Mouse (Mus musculus) heart, embryonic 16.5 days (tissue): Measurements from ENCODE around the gene Fn1. TPM values are rescaled to one million over a fixed set of nuclear protein-coding genes. Genes with fewer than 3 reads are reported as not detected.

Experiments used
- ATAC-seq: fragments of 200-750 bp; cut with Nextera tagmentation; replicated peaks from 2 replicates; pipeline ENCODE4 v1.8.0; 2017; ENCODE audit warnings: moderate number of reproducible peaks; ENCODE audit not compliant: insufficient read depth, low FRiP score; ENCODE audit errors: extremely low read depth
- H3K27ac ChIP-seq: fragments of 300-500 bp; sonication (generic); 2 replicates; pipeline ENCODE4 v1.5.1; 2014; ENCODE audit warnings: mild to moderate bottlenecking, low read length, control low read depth, moderate library complexity
- H3K27me3 ChIP-seq: fragments of 300-500 bp; sonication (generic); 2 replicates; pipeline ENCODE4 v1.6.1; 2014; ENCODE audit warnings: low read length, mixed read lengths; ENCODE audit not compliant: control insufficient read depth, insufficient read depth
- H3K36me3 ChIP-seq: fragments of 300-500 bp; sonication (generic); 2 replicates; pipeline ENCODE4 v1.6.1; 2014; ENCODE audit not compliant: control insufficient read depth, insufficient read depth
- H3K4me1 ChIP-seq: fragments of 300-500 bp; sonication (generic); 2 replicates; pipeline ENCODE4 v1.6.1; 2014; ENCODE audit warnings: low read length, mixed read lengths; ENCODE audit not compliant: control insufficient read depth, insufficient read depth
- H3K4me2 ChIP-seq: fragments of 300-500 bp; sonication (generic); 2 replicates; pipeline ENCODE4 v1.6.1; 2014; ENCODE audit warnings: low read depth, mild to moderate bottlenecking, control low read depth, low read length
- H3K4me3 ChIP-seq: fragments of 300-500 bp; sonication (generic); 2 replicates; pipeline ENCODE4 v1.5.1; 2014; ENCODE audit warnings: mild to moderate bottlenecking, control low read depth, low read length
- H3K9ac ChIP-seq: fragments of 300-500 bp; sonication (generic); 2 replicates; pipeline ENCODE4 v1.6.1; 2014; ENCODE audit warnings: low read length, control low read depth
- H3K9me3 ChIP-seq: fragments of 300-500 bp; sonication (generic); replicated peaks from 2 replicates; pipeline ENCODE4 v1.6.1; 2016; ENCODE audit warnings: low read length; ENCODE audit not compliant: control insufficient read depth
- WGBS: fragments of 180-500 bp; shearing (Covaris S2); extraction: QIAGEN DNeasy Blood & Tissue Kit; methylation state at CpG from one replicate; pipeline ENCODE4 v1.1.7; 2014; 5-methylcytosine and 5-hydroxymethylcytosine counted together
- polyA plus RNA-seq: library from polyadenylated mRNA; unstranded; fragments of >200 nt; fragmentation: Nextera tagmentation; extraction: Ambion mirVana; gene quantifications from 2 replicates; pipeline ENCODE4 v1.2.1, GENCODE M21; 2015

Gene Fn1
- polyA plus RNA-seq, 1 experiment from 2014 or later, result 158 TPM

DNA sequence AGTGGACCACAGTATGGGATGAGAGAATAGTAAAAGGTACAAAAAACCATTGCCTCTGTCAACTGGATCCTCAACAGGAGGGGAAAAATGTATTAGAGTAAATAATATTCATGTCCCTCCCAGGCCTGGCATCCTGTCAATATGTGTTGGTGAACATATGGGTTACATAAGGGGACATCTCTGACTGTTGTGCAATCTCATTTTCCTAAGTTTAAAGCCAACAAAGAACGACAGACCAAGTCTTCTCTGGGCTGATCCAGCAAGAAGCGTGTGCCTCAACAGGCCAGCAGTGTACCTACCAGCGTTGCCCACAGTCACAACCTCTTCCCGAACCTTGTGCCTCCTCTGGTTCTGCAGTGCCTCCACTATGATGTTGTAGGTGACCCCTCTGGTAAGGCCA is 57.6 kb downstream of the Fn1 start:
- no peak for ATAC-seq
- 77% methylated on average over 4 of the region's 4 CpGs for WGBS
- H3K9ac ChIP-seq, result no peak overlapping the region
- H3K4me3 ChIP-seq, result no peak overlapping the region
- no peak overlapping the region for H3K4me2 ChIP-seq
- H3K9me3 ChIP-seq, result no peaks in the 10 kb centered on the region
- no peaks in the 10 kb centered on the region for H3K27me3 ChIP-seq
- H3K4me1 ChIP-seq, result no peaks in the 10 kb centered on the region
- no peak overlapping the region for H3K27ac ChIP-seq
- peaks cover 49% of the 10 kb centered on the region for H3K36me3 ChIP-seq

DNA sequence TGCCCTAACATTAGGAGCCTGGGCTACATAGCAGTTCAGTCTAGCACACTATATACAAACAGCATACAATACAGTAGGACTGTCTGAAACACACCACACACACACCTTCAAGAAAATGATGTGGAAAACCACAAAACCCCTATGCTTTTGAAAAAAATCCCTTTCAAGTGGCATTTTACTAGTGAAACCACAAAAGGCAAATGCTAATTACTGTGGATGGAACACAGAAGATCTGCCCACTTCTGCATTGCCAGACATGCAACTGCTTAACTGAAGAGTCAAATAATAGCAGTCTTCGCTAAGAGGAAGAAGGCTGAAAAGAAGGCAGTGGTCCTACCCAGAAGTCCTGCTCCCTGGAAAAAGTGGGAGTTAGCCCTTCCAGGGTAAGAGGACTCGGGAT is 58.7 kb downstream of the Fn1 start:
- H3K27me3 ChIP-seq, result no peaks in the 10 kb centered on the region
- peaks cover 56% of the 10 kb centered on the region for H3K36me3 ChIP-seq
- no peak overlapping the region for H3K4me2 ChIP-seq
- H3K9me3 ChIP-seq, result no peaks in the 10 kb centered on the region; the same call in 1 of the 2 replicates
- H3K9ac ChIP-seq, result no peak overlapping the region
- no peak overlapping the region for H3K4me3 ChIP-seq
- no peaks in the 10 kb centered on the region for H3K4me1 ChIP-seq
- H3K27ac ChIP-seq, result no peak overlapping the region
- 83% methylated on average over 2 of the region's 2 CpGs for WGBS
- ATAC-seq, result no peak

DNA sequence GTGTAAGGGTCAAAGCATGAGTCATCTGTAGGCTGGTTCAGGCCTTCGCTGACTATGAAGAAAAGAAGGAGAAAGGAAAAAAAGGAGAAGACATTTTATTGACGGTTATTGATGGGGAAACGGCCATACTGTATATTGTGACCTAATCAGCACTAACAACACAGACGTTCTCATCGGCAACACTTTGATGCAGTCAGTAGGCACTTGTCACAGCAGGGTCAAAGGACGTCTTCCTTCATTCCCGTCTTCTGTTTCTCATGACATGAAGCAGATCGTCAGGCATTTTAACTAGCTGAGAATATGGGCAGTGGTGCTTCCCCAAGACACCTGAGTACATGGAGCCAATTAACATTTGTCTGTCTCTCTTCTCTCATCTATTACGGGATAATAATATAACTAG is 59.8 kb downstream of the Fn1 start:
- 85% methylated on average over 9 of the region's 9 CpGs for WGBS
- Histone ChIP-seq H3K9ac (no peak overlapping the region), H3K27me3 (no peaks in the 10 kb centered on the region), H3K4me1 (no peaks in the 10 kb centered on the region), H3K27ac (no peak overlapping the region), H3K36me3 (peaks cover 55% of the 10 kb centered on the region), H3K4me2 (no peak overlapping the region), H3K9me3 (no peaks in the 10 kb centered on the region; the same call in 1 of the 2 replicates), H3K4me3 (no peak overlapping the region)
- ATAC-seq, result no peak

DNA sequence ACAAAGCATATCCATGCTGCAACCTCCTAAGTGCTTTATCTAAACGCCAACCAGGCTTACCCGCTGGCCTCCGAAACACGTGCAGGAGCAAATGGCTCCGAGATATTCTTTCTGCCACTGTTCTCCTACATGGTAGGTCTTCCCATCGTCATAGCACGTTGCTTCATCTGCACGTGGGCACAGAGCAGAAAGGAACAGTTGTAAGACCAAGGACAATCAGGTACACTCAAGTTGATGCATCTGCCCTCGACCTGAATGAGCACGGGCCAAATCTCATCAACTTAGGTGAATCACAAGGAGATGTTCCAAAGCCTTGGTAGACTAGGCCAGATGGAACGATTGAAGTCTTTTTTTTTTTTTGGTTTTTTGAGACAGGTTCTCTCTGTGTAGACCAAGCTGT is 63.0 kb downstream of the Fn1 start:
- Histone ChIP-seq H3K9me3 (no peaks in the 10 kb centered on the region; the same call in 1 of the 2 replicates), H3K4me1 (no peaks in the 10 kb centered on the region), H3K27me3 (no peaks in the 10 kb centered on the region), H3K4me3 (no peak overlapping the region), H3K36me3 (peaks cover 62% of the 10 kb centered on the region), H3K9ac (no peak overlapping the region), H3K4me2 (no peak overlapping the region), H3K27ac (no peak overlapping the region)
- 94% methylated on average over 11 of the region's 11 CpGs for WGBS
- no peak for ATAC-seq

DNA sequence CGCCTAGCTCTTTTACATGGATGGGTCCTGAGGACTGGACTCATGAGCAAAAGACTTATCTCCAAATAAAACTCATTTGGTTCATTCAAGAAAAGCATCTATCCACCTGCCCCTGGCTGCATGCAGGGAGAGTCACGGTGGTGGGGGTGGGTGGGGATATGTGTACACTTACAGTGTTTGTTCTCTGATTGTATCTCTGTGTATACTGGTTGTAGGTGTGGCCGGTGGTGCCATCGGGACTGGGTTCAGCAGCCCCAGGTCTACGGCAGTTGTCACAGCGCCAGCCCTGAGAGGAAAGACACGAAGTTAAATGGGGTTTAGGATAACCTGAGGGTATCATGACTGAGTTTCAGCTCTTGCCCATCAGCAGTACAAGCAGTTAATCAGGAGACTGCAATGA is 66.3 kb downstream of the Fn1 start:
- no peaks in the 10 kb centered on the region for H3K27me3 ChIP-seq
- ATAC-seq, result no peak
- H3K9me3 ChIP-seq, result no peaks in the 10 kb centered on the region; the same call in 1 of the 2 replicates
- no peak overlapping the region for H3K27ac ChIP-seq
- H3K4me2 ChIP-seq, result no peak overlapping the region
- no peak overlapping the region for H3K4me3 ChIP-seq
- peaks cover 45% of the 10 kb centered on the region for H3K36me3 ChIP-seq
- H3K9ac ChIP-seq, result no peak overlapping the region
- H3K4me1 ChIP-seq, result no peaks in the 10 kb centered on the region
- 89% methylated on average over 7 of the region's 7 CpGs for WGBS

DNA sequence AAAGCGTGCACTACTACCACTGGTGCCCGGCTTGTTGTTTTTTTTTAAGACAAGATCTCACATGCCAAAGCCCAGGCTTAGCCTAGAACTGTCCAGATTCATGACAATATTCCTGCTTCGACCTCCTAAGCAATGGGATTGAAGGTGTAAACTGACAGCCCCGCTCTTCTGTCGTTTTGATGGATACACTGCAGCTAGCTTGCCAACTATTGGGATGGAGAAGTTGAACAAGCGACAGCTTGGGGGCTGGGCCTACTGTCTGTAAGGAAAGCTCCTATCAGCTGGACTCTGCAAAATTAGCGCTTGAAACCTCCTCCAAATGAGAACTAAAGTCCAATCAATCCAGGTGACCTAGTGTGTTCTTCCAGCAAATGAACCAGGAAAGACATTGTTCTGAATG is 69.1 kb downstream of the Fn1 start:
- no peak overlapping the region for H3K9ac ChIP-seq
- no peaks in the 10 kb centered on the region for H3K27me3 ChIP-seq
- no peak overlapping the region for H3K27ac ChIP-seq
- no peak overlapping the region for H3K4me3 ChIP-seq
- 82% methylated on average over 7 of the region's 7 CpGs for WGBS
- no peak overlapping the region for H3K4me2 ChIP-seq
- ATAC-seq, result no peak
- H3K9me3 ChIP-seq, result no peaks in the 10 kb centered on the region
- H3K4me1 ChIP-seq, result no peaks in the 10 kb centered on the region
- peaks cover 25% of the 10 kb centered on the region for H3K36me3 ChIP-seq

DNA sequence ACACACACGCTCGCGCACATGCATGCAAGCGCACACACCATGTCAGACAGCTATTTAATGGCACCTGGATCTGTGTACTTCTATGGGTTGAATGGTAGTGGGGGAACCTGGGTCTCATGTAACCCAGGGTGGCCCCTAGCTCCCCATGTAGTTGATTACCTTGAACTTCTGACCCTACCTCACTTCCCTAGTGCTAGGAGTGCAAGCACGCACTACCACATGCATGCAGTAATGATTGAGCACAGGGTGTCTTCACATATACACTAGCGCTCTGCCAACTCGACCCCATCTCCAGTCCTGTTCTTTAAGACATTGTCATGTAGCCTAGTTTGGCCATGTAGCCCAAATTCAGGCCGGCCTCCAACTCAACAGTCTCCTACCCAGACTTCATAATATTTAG is 69.7 kb downstream of the Fn1 start:
- Histone ChIP-seq H3K9ac (no peak overlapping the region), H3K4me2 (no peak overlapping the region), H3K27me3 (no peaks in the 10 kb centered on the region), H3K4me1 (no peaks in the 10 kb centered on the region), H3K4me3 (no peak overlapping the region), H3K27ac (no peak overlapping the region), H3K9me3 (no peaks in the 10 kb centered on the region), H3K36me3 (peaks cover 31% of the 10 kb centered on the region)
- WGBS, result 92% methylated on average over 8 of the region's 8 CpGs
- no peak for ATAC-seq

DNA sequence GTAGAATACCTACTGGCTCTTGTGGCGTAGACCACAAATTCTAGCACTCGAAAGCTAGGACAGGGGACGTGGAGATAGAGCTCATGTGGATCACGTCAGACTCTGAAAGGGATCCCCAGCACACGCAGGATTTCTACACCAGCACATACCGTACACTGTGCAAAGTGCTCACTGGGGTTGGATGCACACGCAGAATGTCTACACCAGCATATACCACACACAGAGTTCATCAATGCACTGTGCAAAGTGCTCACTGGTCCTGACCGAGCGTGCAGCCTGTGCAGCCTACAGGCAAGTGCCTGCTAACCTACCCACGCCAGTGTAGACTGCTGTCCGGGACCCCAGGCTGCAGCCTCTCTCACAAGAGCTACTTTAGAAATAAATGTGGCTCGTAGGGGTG is 72.6 kb downstream of the Fn1 start:
- WGBS, result 89% methylated on average over 12 of the region's 12 CpGs
- no peak for ATAC-seq
- peaks cover 37% of the 10 kb centered on the region for H3K36me3 ChIP-seq

DNA sequence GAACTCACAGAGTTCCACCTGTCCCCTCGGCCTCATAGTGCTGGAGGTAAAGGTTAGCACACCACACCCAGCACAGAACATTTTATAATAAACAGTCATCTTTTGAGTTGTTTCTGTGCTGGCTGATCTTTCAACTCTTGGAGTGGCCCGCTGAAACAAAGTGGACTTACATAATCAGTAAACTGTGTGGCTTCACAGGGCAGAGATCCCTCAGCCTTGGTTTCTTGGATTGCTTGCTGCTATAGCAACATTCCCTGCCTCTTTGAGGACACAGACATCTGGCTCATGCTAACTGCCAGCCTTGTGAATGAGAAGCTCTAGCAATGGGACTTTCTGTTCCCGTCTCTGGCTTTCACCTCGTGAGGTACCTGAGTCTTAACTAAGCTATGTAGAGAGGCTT is 73.5 kb downstream of the Fn1 start:
- Histone ChIP-seq H3K4me2 (no peak overlapping the region), H3K4me3 (no peak overlapping the region), H3K9ac (no peak overlapping the region), H3K4me1 (no peaks in the 10 kb centered on the region), H3K9me3 (no peaks in the 10 kb centered on the region), H3K27me3 (no peaks in the 10 kb centered on the region), H3K36me3 (peaks cover 37% of the 10 kb centered on the region), H3K27ac (no peak overlapping the region)
- ATAC-seq, result no peak
- WGBS, result 87% methylated on average over 4 of the region's 4 CpGs

More for the DNA sequence above, 72.6 kb downstream of the Fn1 start:
- Histone ChIP-seq H3K9ac (no peak overlapping the region), H3K4me2 (no peak overlapping the region), H3K9me3 (no peaks in the 10 kb centered on the region), H3K4me3 (no peak overlapping the region), H3K27ac (no peak overlapping the region), H3K27me3 (no peaks in the 10 kb centered on the region), H3K4me1 (no peaks in the 10 kb centered on the region)

DNA sequence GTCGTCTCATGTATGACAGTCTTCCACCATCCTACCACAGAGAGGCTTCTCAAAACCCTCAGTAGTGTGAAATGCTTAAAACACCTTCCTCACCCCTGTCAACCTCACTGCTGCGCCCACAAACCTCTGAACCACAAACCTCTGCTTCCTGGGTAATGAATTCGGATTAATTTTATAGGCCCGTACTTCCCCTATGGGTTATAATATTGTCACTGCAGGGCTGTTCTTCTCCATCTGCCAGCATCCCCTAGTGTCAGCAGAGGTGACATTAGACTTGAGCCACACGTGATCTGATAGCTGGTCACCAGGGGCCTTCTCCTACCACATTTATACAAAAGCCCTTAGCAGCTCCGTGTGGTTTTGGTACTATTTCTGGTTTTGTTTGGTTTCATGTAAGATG is 76.2 kb downstream of the Fn1 start:
- H3K4me2 ChIP-seq, result no peak overlapping the region
- H3K4me1 ChIP-seq, result no peaks in the 10 kb centered on the region
- H3K36me3 ChIP-seq, result peaks cover 57% of the 10 kb centered on the region
- no peak overlapping the region for H3K4me3 ChIP-seq
- 89% methylated on average over 6 of the region's 6 CpGs for WGBS
- no peaks in the 10 kb centered on the region for H3K27me3 ChIP-seq
- H3K9ac ChIP-seq, result no peak overlapping the region
- no peak for ATAC-seq
- no peak overlapping the region for H3K27ac ChIP-seq
- H3K9me3 ChIP-seq, result no peaks in the 10 kb centered on the region
